Mouse (Mus musculus) bone marrow macrophage, adult 2 months (primary cell): ENCODE results near the gene Bmx. TPM values are rescaled to one million over a fixed set of nuclear protein-coding genes. Genes with fewer than 3 reads are reported as not detected.

Experiments used
- H3K27ac ChIP-seq: 2 replicates; pipeline ENCODE4 v1.5.1; 2012; ENCODE audit warnings: low read depth, low read length; ENCODE audit not compliant: insufficient read depth
- H3K4me1 ChIP-seq: 2 replicates; pipeline ENCODE4 v1.6.1; 2012; ENCODE audit warnings: low read length; ENCODE audit not compliant: control insufficient read depth, insufficient read depth
- H3K4me3 ChIP-seq: 2 replicates; pipeline ENCODE4 v1.5.1; 2012; ENCODE audit warnings: mild to moderate bottlenecking, low read length, moderate library complexity; ENCODE audit not compliant: insufficient read depth
- CTCF ChIP-seq: IDR thresholded peaks from 2 replicates; pipeline ENCODE4 v1.5.1; 2012; ENCODE audit warnings: low read depth, mild to moderate bottlenecking, low read length, moderate library complexity
- POLR2A ChIP-seq: IDR thresholded peaks from 2 replicates; pipeline ENCODE4 v1.6.1; 2012; ENCODE audit warnings: mild to moderate bottlenecking, low read depth, low read length, borderline replicate concordance
- polyA plus RNA-seq: library from polyadenylated mRNA; stranded (reverse); fragments of >200 nt; gene quantifications from 2 replicates; pipeline ENCODE4 v1.2.4, GENCODE M21; 2012; ENCODE audit not compliant: missing spikeins, insufficient read depth, insufficient read length

Gene Bmx
- polyA plus RNA-seq, 1 experiment = 0.19 TPM

DNA sequence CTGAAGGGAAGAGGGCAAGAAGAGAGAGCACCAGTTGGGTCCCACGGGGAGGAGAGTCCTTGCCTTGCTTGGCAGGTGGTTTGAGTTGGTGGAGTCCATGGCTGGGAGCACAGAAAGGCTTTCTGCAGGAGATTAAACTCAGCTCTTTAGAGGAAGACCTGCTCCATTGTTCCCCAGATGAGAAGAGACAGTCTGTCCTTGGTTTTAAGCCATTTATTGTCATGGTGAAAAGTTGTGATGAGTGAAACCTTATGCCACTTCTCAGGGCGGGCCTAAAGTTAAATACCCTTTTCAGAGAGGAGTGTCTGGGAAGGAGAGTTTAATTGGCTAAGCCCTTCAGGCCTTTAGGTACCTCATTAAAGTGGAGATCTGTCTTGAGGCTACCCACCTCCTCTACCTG is 4.3 kb upstream of the Bmx start:
- no peak for TF ChIP-seq POLR2A
- H3K4me3 ChIP-seq = no peak overlapping the region
- no peak overlapping the region for H3K27ac ChIP-seq
- H3K4me1 ChIP-seq = peaks cover 17% of the 10 kb centered on the region

- Histone ChIP-seq H3K4me3 (no peak overlapping the region), H3K4me1 (peaks cover 17% of the 10 kb centered on the region), H3K27ac (peak overlapping the region; percentile 66)
- TF ChIP-seq CTCF = no peak
- TF ChIP-seq POLR2A = no peak
Measured at GRCm38 (mm10) chrX:164258662-164259061, 669 bp upstream of the Bmx start.

DNA sequence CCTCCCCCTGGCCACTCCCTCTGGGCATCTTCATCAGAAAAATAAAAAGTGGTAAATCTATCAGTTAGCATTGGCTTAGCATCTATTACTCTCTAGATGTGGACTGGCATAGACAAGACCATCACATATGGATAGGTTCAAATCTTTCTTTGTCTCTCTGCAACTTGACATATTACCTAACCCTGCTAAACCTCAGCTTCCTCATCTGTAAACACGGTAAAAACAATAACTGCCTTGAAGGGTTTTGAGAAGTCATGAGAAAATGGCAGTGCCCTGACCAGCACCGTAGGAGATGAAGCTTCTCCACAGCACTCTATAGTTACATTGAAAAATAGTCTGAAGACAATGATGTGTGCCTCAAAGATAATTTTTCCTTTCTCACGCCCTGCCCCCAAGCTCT is 1.5 kb downstream of the Bmx start:
- Histone ChIP-seq H3K4me3 (no peak overlapping the region), H3K4me1 (peaks cover 17% of the 10 kb centered on the region), H3K27ac (no peak overlapping the region)
- TF ChIP-seq CTCF (no peak), POLR2A (no peak)

- H3K4me1 ChIP-seq = no peaks in the 10 kb centered on the region
- H3K4me3 ChIP-seq = no peak overlapping the region
- H3K27ac ChIP-seq = no peak overlapping the region
- TF ChIP-seq CTCF (no peak), POLR2A (no peak)
Measured at GRCm38 (mm10) chrX:164246722-164247121, 11.3 kb downstream of the Bmx start.

DNA sequence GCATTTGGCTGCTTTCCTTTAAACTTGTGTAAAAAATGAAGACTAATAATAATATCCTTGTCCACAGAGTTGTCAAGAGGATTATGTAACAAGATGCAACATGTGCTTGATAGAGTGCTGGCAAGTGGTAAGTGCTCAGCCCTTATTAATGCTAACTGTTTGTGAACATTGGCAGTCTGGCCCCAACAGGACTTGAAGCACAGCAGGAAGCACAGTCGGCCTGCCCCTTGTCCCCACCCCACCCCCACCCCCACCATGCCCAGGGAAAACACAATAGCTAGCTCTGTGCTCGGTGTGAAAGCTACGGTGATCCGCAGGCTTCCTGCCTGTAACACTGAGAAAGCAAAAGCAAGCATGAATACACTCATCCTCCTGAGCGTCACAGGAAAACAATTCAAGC is 12.3 kb downstream of the Bmx start:
- TF ChIP-seq CTCF (no peak), POLR2A (no peak)
- H3K4me1 ChIP-seq = no peaks in the 10 kb centered on the region
- H3K4me3 ChIP-seq = no peak overlapping the region

DNA sequence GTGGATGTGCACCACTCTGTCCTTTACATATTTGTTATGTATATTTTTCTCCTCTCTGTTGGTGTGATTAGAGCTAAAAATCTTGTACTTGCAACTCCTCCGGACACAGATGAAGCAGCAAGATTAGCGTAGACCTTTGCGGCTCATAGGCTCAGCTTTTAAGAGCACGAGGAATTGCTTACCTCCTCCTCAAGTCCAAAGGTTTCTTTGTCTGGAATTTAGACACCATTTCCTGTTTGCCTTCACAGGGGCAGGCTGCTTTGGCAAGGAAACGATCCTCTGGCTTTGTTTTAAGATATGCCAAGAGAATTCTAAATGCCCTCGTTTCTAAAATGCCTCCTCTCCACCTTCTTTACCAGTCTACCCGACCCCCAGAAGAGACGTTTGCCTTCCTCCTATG is 24.6 kb downstream of the Bmx start:
- Histone ChIP-seq H3K4me1 (no peaks in the 10 kb centered on the region), H3K4me3 (no peak overlapping the region), H3K27ac (no peak overlapping the region)
- no peak for TF ChIP-seq CTCF
- no peak for TF ChIP-seq POLR2A

More for the DNA sequence above, 12.3 kb downstream of the Bmx start:
- H3K27ac ChIP-seq = no peak overlapping the region

- no peak overlapping the region for H3K27ac ChIP-seq
- no peak overlapping the region for H3K4me3 ChIP-seq
- H3K4me1 ChIP-seq = no peaks in the 10 kb centered on the region
- TF ChIP-seq CTCF (no peak), POLR2A (no peak)
Measured at GRCm38 (mm10) chrX:164221989-164222388, 36.0 kb downstream of the Bmx start.

DNA sequence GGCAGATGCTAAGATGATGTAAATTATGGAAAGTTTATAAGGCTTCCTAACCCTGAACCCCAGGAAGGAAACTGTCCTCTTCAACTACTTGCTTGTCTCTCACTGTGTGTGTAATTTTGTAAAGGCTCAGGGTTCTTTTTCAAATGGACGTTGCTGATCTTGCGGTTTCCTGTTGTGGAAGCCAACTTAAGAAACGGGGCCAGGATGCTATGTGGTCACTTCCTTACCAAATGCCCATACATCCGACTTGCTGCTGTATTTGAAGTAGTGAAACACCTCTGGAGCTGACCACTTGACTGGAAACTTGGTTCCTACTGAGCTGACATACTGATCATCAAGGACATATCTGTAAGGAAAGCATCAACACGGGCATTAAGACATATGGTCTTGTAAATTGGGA is 57.4 kb downstream of the Bmx start:
- Histone ChIP-seq H3K27ac (no peak overlapping the region), H3K4me3 (no peak overlapping the region), H3K4me1 (peaks cover 3% of the 10 kb centered on the region; the same call in 1 of the 2 replicates)
- TF ChIP-seq POLR2A (no peak), CTCF (no peak)

- Histone ChIP-seq H3K4me1 (peaks cover 3% of the 10 kb centered on the region; the same call in 1 of the 2 replicates), H3K4me3 (no peak overlapping the region), H3K27ac (no peak overlapping the region)
- TF ChIP-seq CTCF = no peak
- no peak for TF ChIP-seq POLR2A
Measured at GRCm38 (mm10) chrX:164197679-164198078, 60.3 kb downstream of the Bmx start.

DNA sequence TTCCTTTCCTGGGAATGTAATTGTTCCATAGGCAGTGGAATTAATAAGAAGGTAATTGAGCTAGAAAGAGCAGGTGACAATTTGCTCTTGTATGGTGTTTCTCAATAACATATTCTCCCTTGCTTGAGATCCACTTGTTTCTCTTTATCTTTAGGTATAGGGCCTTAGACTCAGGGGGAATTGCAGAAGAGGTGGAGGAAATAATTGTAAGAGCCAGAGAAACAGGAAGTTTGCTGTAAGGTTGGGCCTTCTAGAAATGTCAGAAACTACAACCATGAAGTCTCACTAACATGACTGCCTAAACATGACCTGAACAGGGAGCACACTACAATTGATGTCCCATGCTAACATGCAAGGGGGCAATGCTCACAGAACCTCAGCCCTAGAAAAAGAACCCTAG is 68.1 kb downstream of the Bmx start:
- no peak overlapping the region for H3K27ac ChIP-seq
- no peak for TF ChIP-seq POLR2A
- no peak for TF ChIP-seq CTCF
- no peak overlapping the region for H3K4me3 ChIP-seq
- no peaks in the 10 kb centered on the region for H3K4me1 ChIP-seq

GRCm38 (mm10) chrX:164183844-164184243 is 74.1 kb downstream of the Bmx start:
- Histone ChIP-seq H3K27ac (no peak overlapping the region), H3K4me1 (no peaks in the 10 kb centered on the region), H3K4me3 (no peak overlapping the region)
- TF ChIP-seq CTCF (no peak), POLR2A (no peak)
